Comparison of ENCODE assay signal across 7 mouse cellular contexts in the genomic region with DNA sequence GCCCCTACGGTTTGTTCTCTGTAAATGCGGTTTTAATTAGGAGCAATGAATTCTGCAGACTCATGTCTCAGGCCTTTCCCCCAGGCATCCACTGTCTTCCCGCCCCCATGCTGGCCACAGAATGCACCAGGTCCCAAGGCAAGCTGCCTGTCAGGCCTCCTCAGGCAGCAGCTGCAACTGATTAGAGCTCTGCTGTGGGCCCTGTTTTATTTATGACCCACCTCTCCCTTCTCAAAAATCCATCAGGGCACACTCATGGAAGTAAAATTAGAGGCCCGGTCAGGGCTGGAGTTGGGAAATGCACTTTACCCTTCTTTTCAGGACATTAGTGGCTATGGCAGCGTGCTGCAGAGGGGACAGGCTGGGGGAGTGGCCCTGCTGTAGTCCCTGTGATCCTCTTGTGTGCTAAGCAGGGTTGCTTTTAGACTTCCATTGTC.
DNase-seq lines count a peak whose midpoint lies in the region; ATAC-seq and TF ChIP-seq lines count a peak whose summit lies in the region.

No protein-coding gene starts in this region.

- H3K9me3 ChIP-seq in ES-E14 (ENCODE audit: control insufficient read depth, insufficient read depth, low read depth, low read length) = no peaks in the 10 kb centered on the region
- H3K9me3 ChIP-seq in hindbrain, embryonic 12.5 days (replicated peaks) = no peaks in the 10 kb centered on the region
- no peaks in the 10 kb centered on the region; the same call in 1 of the 2 replicates for H3K9me3 ChIP-seq in lung, embryonic 14.5 days (ENCODE audit: low read depth, low read length)

- H3K4me3 ChIP-seq in ES-E14 (ENCODE audit: insufficient read depth in 1 of 2, low read depth in 1 of 2, low read length in 2 of 2, poor library complexity in 1 of 2, severe bottlenecking in 1 of 2) = no peak overlapping the region
- H3K4me3 ChIP-seq in gastrocnemius, adult 2 months = no peak overlapping the region
- no peak overlapping the region for H3K4me3 ChIP-seq in hindbrain, embryonic 12.5 days
- H3K4me3 ChIP-seq in lung, embryonic 14.5 days (ENCODE audit: low read depth, low read length) = no peak overlapping the region

- H3K4me2 ChIP-seq in hindbrain, embryonic 12.5 days (replicated peaks) = peak overlapping the region; percentile 24
- H3K4me2 ChIP-seq in lung, embryonic 14.5 days = peak overlapping the region; percentile 18; the same call in 1 of the 2 replicates

- WGBS in hindbrain, embryonic 12.5 days = 5% methylated on average over 5 of the region's 5 CpGs
- 10% methylated on average over 5 of the region's 5 CpGs for WGBS in lung, embryonic 14.5 days

- 0 out of 4 replicates have a peak, but pooled peaks cover 0 to 2% of the 10 kb centered on the region in 2 experiments for H3K4me1 ChIP-seq in ES-E14 (ENCODE audit: control insufficient read depth in 2 of 2, insufficient read depth in 2 of 2, low read length in 2 of 2, poor library complexity in 1 of 2)
- H3K4me1 ChIP-seq in hindbrain, embryonic 12.5 days = peaks cover 43% of the 10 kb centered on the region
- peaks cover 36% of the 10 kb centered on the region for H3K4me1 ChIP-seq in lung, embryonic 14.5 days (ENCODE audit: insufficient read depth)

- no peak overlapping the region for H3K27ac ChIP-seq in ES-E14 (ENCODE audit: insufficient read depth, low read depth, low read length, poor library complexity, severe bottlenecking)
- peak overlapping the region; percentile 68 for H3K27ac ChIP-seq in gastrocnemius, adult 2 months
- H3K27ac ChIP-seq in hindbrain, embryonic 12.5 days = peak overlapping the region; percentile 90
- peak overlapping the region; percentile 82 for H3K27ac ChIP-seq in lung, embryonic 14.5 days (ENCODE audit: low read depth)

- DNase-seq in ES-E14 (ENCODE audit: low read depth, low spot score) = no peak
- DNase-seq in brain, adult 2 months (ENCODE audit: low read depth, low spot score) = peak; percentile 32
- DNase-seq in gastrocnemius, adult 2 months = peak; percentile 80
- DNase-seq in lung, embryonic 14.5 days = peak; percentile 93
- DNase-seq in retina, embryonic 14.5 days (ENCODE audit: low spot score) = peak; percentile 76
- DNase-seq in thymus, postnatal 0 days (ENCODE audit: low spot score) = no peak

- H3K36me3 ChIP-seq in ES-E14 (ENCODE audit: control insufficient read depth, insufficient read depth, low read length, poor library complexity, severe bottlenecking) = no peaks in the 10 kb centered on the region
- no peaks in the 10 kb centered on the region for H3K36me3 ChIP-seq in hindbrain, embryonic 12.5 days
- no peaks in the 10 kb centered on the region for H3K36me3 ChIP-seq in lung, embryonic 14.5 days (ENCODE audit: insufficient read depth)

- H3K9ac ChIP-seq in ES-E14 (ENCODE audit: insufficient read depth, low read depth, low read length, poor library complexity, severe bottlenecking) = no peak overlapping the region
- no peak overlapping the region; the same call in 1 of the 2 replicates for H3K9ac ChIP-seq in hindbrain, embryonic 12.5 days
- no peak overlapping the region for H3K9ac ChIP-seq in lung, embryonic 14.5 days

- no peak for TF ChIP-seq CTCF in gastrocnemius, adult 2 months (IDR thresholded peaks at IDR 0.05)
- 0 out of 2 replicates have a peak, but pooled peaks have one; percentile 3 for TF ChIP-seq CTCF in lung, embryonic 14.5 days (IDR thresholded peaks at IDR 0.05; ENCODE audit: low read depth)

- H3K27me3 ChIP-seq in hindbrain, embryonic 12.5 days = no peaks in the 10 kb centered on the region
- H3K27me3 ChIP-seq in lung, embryonic 14.5 days (ENCODE audit: insufficient read depth, low read length) = no peaks in the 10 kb centered on the region

- peak; percentile 91 for ATAC-seq in hindbrain, embryonic 12.5 days (ENCODE audit: low FRiP score)
- ATAC-seq in lung, embryonic 14.5 days (ENCODE audit: insufficient read depth) = peak; percentile 90

- in situ Hi-C loops in ES-E14 (cut with MboI; ENCODE audit: low sequenced_read_pairs in 2 of 2, unreplicated experiment in 2 of 2) = no loop called here

- intact Hi-C loops in gastrocnemius, adult 2 months (cut with DNase I) = loop anchor here (5.0 kb wide), 1 partner anchor 122 kb away; no protein-coding TSS in a partner anchor

TF ChIP-seq in ES-E14, 5 proteins besides CTCF, POLR2A, EP300 and RAD21:
- TF ChIP-seq MAFK (IDR thresholded peaks at IDR 0.05; ENCODE audit: insufficient read depth, low read depth, low read length) (0 out of 2 replicates have a peak, but pooled peaks have one; percentile 25), HCFC1 (IDR thresholded peaks at IDR 0.05; ENCODE audit: borderline replicate concordance, insufficient read depth, low read length) (no peak)

Comparison
In these comparisons a context has a peak if more than half of its experiments do, and no peak if none do; other contexts are left out.
1. DNase-seq: peak in brain, adult 2 months (single experiment), gastrocnemius, adult 2 months (single experiment), lung, embryonic 14.5 days (single experiment) and retina, embryonic 14.5 days (single experiment); none in ES-E14 (single experiment) and thymus, postnatal 0 days (single experiment).